Mouse (Mus musculus): ENCODE results near the gene Lonp1. TPM values are rescaled to one million over a fixed set of nuclear protein-coding genes. Genes with fewer than 3 reads are reported as not detected.
A peak's percentile ranks its signal among the peaks of the same experiment; 100 is the strongest.
"Not testable (repeated sequence)": the region's sequence is repeated elsewhere in the genome, so short reads cannot be mapped to it uniquely, and the experiment has no call there.

The Lonp1 gene
- polyA plus RNA-seq, 1 experiment from 2014 or later, result 60.7 TPM

DNA sequence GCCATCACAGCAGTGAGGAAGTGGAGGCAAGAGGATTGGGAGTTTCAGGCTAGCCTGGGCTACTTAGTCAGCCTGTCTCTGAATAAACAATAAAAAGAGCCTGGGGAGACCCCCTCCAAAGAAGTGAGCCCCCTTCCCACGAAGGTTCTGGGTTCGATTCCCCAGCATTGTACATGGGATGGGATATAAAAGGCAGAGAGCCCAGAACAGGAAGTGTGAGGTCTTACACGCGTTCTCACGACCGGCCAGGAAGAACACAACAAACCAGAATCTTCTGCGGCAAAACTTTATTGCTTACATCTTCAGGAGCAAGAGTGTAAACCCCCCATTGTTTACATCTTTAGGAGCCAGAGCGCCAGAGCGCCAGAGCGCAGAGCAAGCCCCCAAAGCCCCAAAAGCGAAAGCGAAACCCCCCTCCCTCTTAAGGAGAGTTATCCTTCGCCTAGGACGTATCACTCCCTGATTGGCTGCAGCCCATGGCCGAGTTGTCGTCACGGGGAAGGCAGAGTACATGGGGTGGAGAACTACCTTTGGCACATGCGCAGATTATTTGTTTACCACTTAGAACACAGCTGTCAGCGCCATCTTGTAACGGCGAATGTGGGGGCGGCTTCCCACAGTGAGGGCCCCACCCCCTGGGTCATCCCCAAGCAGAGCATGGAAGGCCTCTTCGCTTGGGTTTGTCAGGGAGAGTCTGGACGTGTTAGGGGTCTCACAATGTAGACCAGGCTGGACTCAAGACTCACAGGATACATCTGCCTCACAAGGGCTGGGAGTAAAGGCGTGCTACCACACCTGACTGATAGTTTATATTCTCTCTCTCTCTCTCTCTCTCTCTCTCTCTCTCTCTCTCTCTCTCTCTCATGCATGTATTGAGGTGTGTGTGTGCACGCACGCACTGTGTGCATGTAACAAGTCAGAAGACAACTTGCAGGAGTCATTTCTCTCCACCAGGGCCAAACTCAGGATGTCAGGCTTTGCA lies 3.4 kb upstream of the Lonp1 start:
- not testable (repeated sequence) for H3K4me2 ChIP-seq (ENCODE audit: low read depth, low read length); H3K9ac ChIP-seq (ENCODE audit: low read length); H3K27ac ChIP-seq (ENCODE audit: low read length); H3K27me3 ChIP-seq (ENCODE audit: control insufficient read depth, insufficient read depth, low read length); H3K9me3 ChIP-seq (replicated peaks; ENCODE audit: control insufficient read depth, low read length); ATAC-seq (replicated peaks; ENCODE audit: extremely low read depth, insufficient read depth, low FRiP score); H3K4me3 ChIP-seq (ENCODE audit: low read length); H3K36me3 ChIP-seq (ENCODE audit: control insufficient read depth, insufficient read depth)
- peaks cover 17% of the 10 kb centered on the region for H3K4me1 ChIP-seq (ENCODE audit: control insufficient read depth, insufficient read depth, low read length)
- 79% methylated on average over 27 of the region's 27 CpGs for WGBS

DNA sequence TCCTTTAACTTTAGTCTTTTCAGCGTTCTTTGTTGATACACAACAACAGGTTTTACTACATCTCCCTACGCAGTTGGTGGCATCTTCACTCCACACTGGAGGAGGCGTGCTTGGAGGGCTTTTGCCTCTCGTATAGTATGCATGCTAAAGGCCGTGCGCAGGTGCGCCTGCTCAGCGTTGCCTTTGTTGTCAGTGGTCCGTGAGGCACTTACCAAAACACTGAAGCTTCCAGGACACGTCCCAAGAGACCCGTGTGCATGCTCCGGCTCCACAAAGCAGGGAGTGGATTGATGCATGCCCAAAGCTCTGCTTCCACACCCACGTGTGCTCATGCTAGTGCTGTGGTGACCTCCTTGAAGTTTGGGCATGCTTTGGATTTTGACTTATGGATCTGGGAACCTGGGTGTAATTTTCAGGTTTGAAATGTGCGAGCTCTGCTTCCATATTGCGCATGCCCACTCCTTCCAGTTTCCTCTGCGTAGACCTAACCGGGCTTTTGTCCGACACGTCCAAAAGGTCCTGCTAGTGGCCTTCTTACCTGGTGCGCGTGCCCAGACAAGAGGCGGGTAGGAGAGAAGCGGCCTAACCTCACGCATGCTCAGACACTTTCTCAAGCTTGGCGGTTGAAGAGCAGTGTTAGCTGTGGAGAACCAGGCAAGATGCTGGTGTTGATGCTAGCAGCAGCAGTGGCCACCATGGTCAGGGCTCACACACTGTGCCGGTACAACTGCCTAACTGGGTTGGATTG lies 1.0 kb upstream of the Lonp1 start, which contains the start of gene Catsperd:
Gene Catsperd, plus strand, starts transcription at position 614 of the 748 bp plus-strand sequence.
- 9% methylated on average over 26 of the region's 26 CpGs for WGBS
- H3K36me3 ChIP-seq (ENCODE audit: control insufficient read depth, insufficient read depth), result peaks cover 8% of the 10 kb centered on the region
- H3K4me3 ChIP-seq (ENCODE audit: low read length), result peak within 1 kb of the TSS; percentile 91
- H3K4me2 ChIP-seq (ENCODE audit: low read depth, low read length), result peak within 1 kb of the TSS; percentile 75
- no peaks in the 10 kb centered on the region for H3K27me3 ChIP-seq (ENCODE audit: control insufficient read depth, insufficient read depth, low read length)
- peak within 1 kb of the TSS; percentile 50 for H3K27ac ChIP-seq (ENCODE audit: low read length)
- ATAC-seq (replicated peaks; ENCODE audit: extremely low read depth, insufficient read depth, low FRiP score), result no peak
- peaks cover 20% of the 10 kb centered on the region for H3K4me1 ChIP-seq (ENCODE audit: control insufficient read depth, insufficient read depth, low read length)
- peak within 1 kb of the TSS; percentile 57 for H3K9ac ChIP-seq (ENCODE audit: low read length)
- no peaks in the 10 kb centered on the region for H3K9me3 ChIP-seq (replicated peaks; ENCODE audit: control insufficient read depth, low read length)

DNA sequence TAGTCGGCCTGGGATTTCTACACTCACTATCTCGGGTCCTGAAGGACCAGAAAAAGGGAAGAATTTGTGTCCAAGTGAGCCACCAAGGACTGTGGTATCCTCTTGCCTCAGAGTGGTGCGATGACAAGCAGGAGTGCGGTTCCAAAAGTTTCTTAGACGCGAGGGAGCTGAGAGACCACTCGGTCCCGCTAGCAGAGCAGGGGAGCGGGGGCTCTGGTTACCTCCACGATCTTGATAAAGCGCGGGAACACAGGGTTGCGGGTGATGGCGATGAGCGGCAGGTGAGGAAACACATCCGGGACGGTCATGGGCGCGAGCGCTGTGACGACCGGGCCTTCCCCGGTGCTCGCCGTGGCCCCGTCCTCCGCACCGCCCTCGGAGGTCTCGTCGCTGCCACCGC lies 427 bp downstream of the Lonp1 start:
- H3K4me2 ChIP-seq (ENCODE audit: low read depth, low read length), result peak overlapping the region; percentile 75
- no peaks in the 10 kb centered on the region for H3K27me3 ChIP-seq (ENCODE audit: control insufficient read depth, insufficient read depth, low read length)
- under 1% methylated on average over 30 of the region's 32 CpGs for WGBS
- H3K27ac ChIP-seq (ENCODE audit: low read length), result peak overlapping the region; percentile 56; the same call in 1 of the 2 replicates
- peak overlapping the region; percentile 91 for H3K4me3 ChIP-seq (ENCODE audit: low read length)
- peaks cover 20% of the 10 kb centered on the region for H3K4me1 ChIP-seq (ENCODE audit: control insufficient read depth, insufficient read depth, low read length)
- no peak for ATAC-seq (replicated peaks; ENCODE audit: extremely low read depth, insufficient read depth, low FRiP score)
- peak overlapping the region; percentile 91 for H3K9ac ChIP-seq (ENCODE audit: low read length)
- H3K9me3 ChIP-seq (replicated peaks; ENCODE audit: control insufficient read depth, low read length), result no peaks in the 10 kb centered on the region
- peaks cover 16% of the 10 kb centered on the region for H3K36me3 ChIP-seq (ENCODE audit: control insufficient read depth, insufficient read depth)

DNA sequence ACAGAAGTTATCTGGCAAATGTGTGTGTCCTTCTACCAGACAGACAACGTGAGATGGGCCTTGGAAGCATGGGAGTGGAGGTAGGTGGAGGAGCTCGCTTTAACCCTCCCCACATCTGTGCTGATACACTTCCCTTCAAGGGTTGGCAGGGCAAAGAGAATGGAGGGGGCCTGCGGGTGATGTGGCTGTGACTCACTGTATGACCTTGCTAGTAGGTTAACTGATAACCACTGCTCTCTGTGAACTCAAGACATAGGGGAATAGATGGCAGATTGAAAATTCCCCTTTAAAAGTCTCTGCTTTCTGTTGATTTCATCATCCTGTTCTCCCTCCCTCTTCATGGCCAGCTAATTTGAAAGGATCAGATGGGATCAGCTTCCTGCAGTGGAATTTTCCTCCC lies 1.2 kb downstream of the Lonp1 start:
- no peaks in the 10 kb centered on the region for H3K27me3 ChIP-seq (ENCODE audit: control insufficient read depth, insufficient read depth, low read length)
- H3K4me3 ChIP-seq (ENCODE audit: low read length), result peak overlapping the region; percentile 91; the same call in 1 of the 2 replicates
- H3K9me3 ChIP-seq (replicated peaks; ENCODE audit: control insufficient read depth, low read length), result no peaks in the 10 kb centered on the region
- H3K4me2 ChIP-seq (ENCODE audit: low read depth, low read length), result peak overlapping the region; percentile 75
- peaks cover 20% of the 10 kb centered on the region for H3K4me1 ChIP-seq (ENCODE audit: control insufficient read depth, insufficient read depth, low read length)
- no peak overlapping the region for H3K27ac ChIP-seq (ENCODE audit: low read length)
- peaks cover 22% of the 10 kb centered on the region for H3K36me3 ChIP-seq (ENCODE audit: control insufficient read depth, insufficient read depth)
- no peak overlapping the region for H3K9ac ChIP-seq (ENCODE audit: low read length)
- no peak for ATAC-seq (replicated peaks; ENCODE audit: extremely low read depth, insufficient read depth, low FRiP score)
- 49% methylated on average over 3 of the region's 3 CpGs for WGBS

DNA sequence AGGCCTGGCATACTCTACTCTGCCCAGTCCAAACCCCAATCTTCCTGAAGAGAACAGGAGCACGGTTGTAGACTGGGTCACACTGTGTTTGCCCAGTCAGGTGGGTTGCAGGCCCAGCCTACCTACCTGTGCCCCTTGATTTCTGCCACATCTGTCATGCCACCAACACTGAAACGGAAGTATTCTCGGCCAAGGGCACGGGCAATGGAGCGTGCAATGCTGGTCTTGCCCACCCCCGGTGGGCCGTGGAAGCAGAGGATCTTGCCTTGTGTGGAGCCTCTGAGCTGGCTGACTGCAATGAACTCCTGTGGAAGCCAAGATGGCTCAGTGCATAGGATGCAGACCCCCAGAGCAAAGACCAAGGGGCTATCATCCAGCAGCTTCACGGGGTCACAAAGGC lies 9.1 kb downstream of the Lonp1 start:
- 88% methylated on average over 8 of the region's 8 CpGs for WGBS
- Histone ChIP-seq H3K9me3 (replicated peaks; ENCODE audit: control insufficient read depth, low read length) (no peaks in the 10 kb centered on the region), H3K4me1 (ENCODE audit: control insufficient read depth, insufficient read depth, low read length) (peaks cover 16% of the 10 kb centered on the region), H3K36me3 (ENCODE audit: control insufficient read depth, insufficient read depth) (peaks cover 62% of the 10 kb centered on the region), H3K27ac (ENCODE audit: low read length) (no peak overlapping the region), H3K9ac (ENCODE audit: low read length) (no peak overlapping the region), H3K4me3 (ENCODE audit: low read length) (no peak overlapping the region), H3K4me2 (ENCODE audit: low read depth, low read length) (no peak overlapping the region), H3K27me3 (ENCODE audit: control insufficient read depth, insufficient read depth, low read length) (no peaks in the 10 kb centered on the region)
- ATAC-seq (replicated peaks; ENCODE audit: extremely low read depth, insufficient read depth, low FRiP score), result no peak

DNA sequence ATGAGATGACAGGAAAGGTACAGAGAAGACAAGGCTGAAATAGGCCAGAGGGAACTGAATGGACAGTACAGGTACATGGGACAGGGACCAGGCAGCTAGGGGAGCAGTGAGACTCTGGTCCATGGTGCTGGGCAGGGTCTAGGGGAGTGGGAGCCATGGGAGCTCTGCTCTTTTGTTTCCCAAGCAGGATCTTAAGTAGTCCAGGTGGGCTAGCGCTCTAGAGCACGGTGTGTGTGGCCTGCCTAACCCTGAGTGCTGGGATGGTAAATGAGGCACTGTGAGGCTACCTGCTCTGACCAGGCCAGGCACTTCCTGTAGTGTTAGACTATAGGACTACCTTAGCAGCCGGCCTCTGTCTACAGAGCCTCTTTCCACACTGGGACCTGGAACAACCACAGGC lies 10.0 kb downstream of the Lonp1 start:
- peaks cover 19% of the 10 kb centered on the region for H3K4me1 ChIP-seq (ENCODE audit: control insufficient read depth, insufficient read depth, low read length)
- H3K36me3 ChIP-seq (ENCODE audit: control insufficient read depth, insufficient read depth), result peaks cover 57% of the 10 kb centered on the region
- H3K4me3 ChIP-seq (ENCODE audit: low read length), result no peak overlapping the region
- no peak overlapping the region for H3K9ac ChIP-seq (ENCODE audit: low read length)
- no peak for ATAC-seq (replicated peaks; ENCODE audit: extremely low read depth, insufficient read depth, low FRiP score)
- H3K27me3 ChIP-seq (ENCODE audit: control insufficient read depth, insufficient read depth, low read length), result no peaks in the 10 kb centered on the region
- WGBS, result 85% methylated on average over 3 of the region's 3 CpGs
- no peak overlapping the region for H3K27ac ChIP-seq (ENCODE audit: low read length)
- H3K9me3 ChIP-seq (replicated peaks; ENCODE audit: control insufficient read depth, low read length), result no peaks in the 10 kb centered on the region
- H3K4me2 ChIP-seq (ENCODE audit: low read depth, low read length), result no peak overlapping the region

DNA sequence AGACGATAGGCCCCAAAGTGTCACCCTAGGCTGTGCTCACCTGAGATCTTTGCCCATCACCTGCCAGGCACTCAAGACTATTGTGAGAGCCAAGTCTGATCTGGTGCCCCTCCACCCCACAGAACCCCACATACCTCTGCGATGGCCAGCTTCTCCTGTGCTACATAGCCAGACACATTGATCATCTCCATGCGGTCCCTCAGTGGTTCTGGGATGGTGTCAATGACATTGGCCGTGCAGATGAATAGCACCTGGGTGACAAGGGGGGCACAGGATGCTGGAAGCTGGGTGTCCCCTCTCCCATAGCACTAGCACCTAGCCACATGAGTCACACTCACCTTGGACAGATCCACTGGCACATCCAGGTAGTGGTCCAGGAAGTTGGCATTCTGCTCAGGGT lies 10.9 kb downstream of the Lonp1 start:
- no peak overlapping the region for H3K4me3 ChIP-seq (ENCODE audit: low read length)
- 88% methylated on average over 4 of the region's 4 CpGs for WGBS
- H3K4me1 ChIP-seq (ENCODE audit: control insufficient read depth, insufficient read depth, low read length), result peaks cover 19% of the 10 kb centered on the region
- H3K27me3 ChIP-seq (ENCODE audit: control insufficient read depth, insufficient read depth, low read length), result no peaks in the 10 kb centered on the region
- H3K4me2 ChIP-seq (ENCODE audit: low read depth, low read length), result no peak overlapping the region
- no peak for ATAC-seq (replicated peaks; ENCODE audit: extremely low read depth, insufficient read depth, low FRiP score)
- no peaks in the 10 kb centered on the region for H3K9me3 ChIP-seq (replicated peaks; ENCODE audit: control insufficient read depth, low read length)
- H3K9ac ChIP-seq (ENCODE audit: low read length), result no peak overlapping the region
- H3K36me3 ChIP-seq (ENCODE audit: control insufficient read depth, insufficient read depth), result peaks cover 52% of the 10 kb centered on the region
- H3K27ac ChIP-seq (ENCODE audit: low read length), result no peak overlapping the region

DNA sequence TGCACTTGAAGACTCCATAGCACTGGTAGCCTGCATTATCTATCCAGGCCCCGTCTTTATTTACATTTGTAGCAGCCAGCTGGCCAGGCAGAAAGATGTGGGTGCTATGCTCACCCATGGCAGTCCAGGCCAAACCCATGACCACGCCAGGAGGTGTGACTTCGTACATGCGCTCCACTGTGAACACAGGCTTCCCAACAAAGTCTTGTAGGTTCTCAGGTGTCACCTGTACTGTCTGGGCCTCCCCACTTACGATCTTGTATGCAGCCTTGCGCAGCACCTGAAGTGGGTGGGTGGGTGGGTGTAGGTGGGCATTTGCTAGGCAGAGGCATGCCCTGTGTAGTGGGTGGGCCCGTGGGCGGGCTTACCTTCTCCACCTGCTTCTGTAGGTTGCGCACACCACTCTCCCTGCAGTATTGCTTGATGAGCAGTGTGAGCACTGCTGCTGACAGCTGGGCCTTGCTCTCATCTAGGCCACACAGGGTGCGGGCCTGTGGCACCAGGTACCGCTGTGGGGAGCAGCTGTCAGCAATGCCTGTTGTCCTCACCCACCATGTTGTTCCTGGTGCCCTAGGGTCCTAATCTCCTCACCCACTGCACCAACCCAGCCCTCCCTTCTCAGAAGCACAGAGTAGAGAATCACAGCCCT lies 11.4 kb downstream of the Lonp1 start:
- 80% methylated on average over 11 of the region's 11 CpGs for WGBS
- Histone ChIP-seq H3K27me3 (ENCODE audit: control insufficient read depth, insufficient read depth, low read length) (no peaks in the 10 kb centered on the region), H3K9me3 (replicated peaks; ENCODE audit: control insufficient read depth, low read length) (no peaks in the 10 kb centered on the region), H3K4me2 (ENCODE audit: low read depth, low read length) (no peak overlapping the region), H3K36me3 (ENCODE audit: control insufficient read depth, insufficient read depth) (peaks cover 48% of the 10 kb centered on the region), H3K4me1 (ENCODE audit: control insufficient read depth, insufficient read depth, low read length) (peaks cover 22% of the 10 kb centered on the region), H3K27ac (ENCODE audit: low read length) (no peak overlapping the region), H3K9ac (ENCODE audit: low read length) (no peak overlapping the region; the same call in 1 of the 2 replicates), H3K4me3 (ENCODE audit: low read length) (no peak overlapping the region)
- ATAC-seq (replicated peaks; ENCODE audit: extremely low read depth, insufficient read depth, low FRiP score), result no peak
